Mouse (Mus musculus) neural tube, embryonic 15.5 days (tissue): ENCODE measurements around the gene Strn. TPM values are rescaled to one million over a fixed set of nuclear protein-coding genes. Genes with fewer than 3 reads are reported as not detected.
"Not testable (repeated sequence)": the region's sequence is repeated elsewhere in the genome, so short reads cannot be mapped to it uniquely, and the experiment has no call there.

ENCODE experiments used
- ATAC-seq: fragments of 200-750 bp; cut with Nextera tagmentation; 2 replicates; pipeline ENCODE4 v1.8.0; 2017; ENCODE audit warnings: mild to moderate bottlenecking, moderate TSS enrichment, moderate library complexity; ENCODE audit not compliant: low FRiP score
- H3K27ac ChIP-seq: fragments of 300-500 bp; sonication (generic); replicated peaks from 2 replicates; pipeline ENCODE4 v1.5.1; 2015; ENCODE audit warnings: mild to moderate bottlenecking, inconsistent platforms
- H3K27me3 ChIP-seq: fragments of 300-500 bp; sonication (generic); replicated peaks from 2 replicates; pipeline ENCODE4 v1.6.1; 2015; ENCODE audit warnings: inconsistent platforms
- H3K36me3 ChIP-seq: fragments of 300-500 bp; sonication (generic); 2 replicates; pipeline ENCODE4 v1.6.1; 2015; ENCODE audit warnings: inconsistent platforms
- H3K4me1 ChIP-seq: fragments of 300-500 bp; sonication (generic); 2 replicates; pipeline ENCODE4 v1.6.1; 2015; ENCODE audit warnings: inconsistent platforms
- H3K4me2 ChIP-seq: fragments of 300-500 bp; sonication (generic); 2 replicates; pipeline ENCODE4 v1.6.1; 2015; ENCODE audit warnings: inconsistent platforms, mild to moderate bottlenecking, moderate library complexity
- H3K4me3 ChIP-seq: fragments of 300-500 bp; sonication (generic); replicated peaks from 2 replicates; pipeline ENCODE4 v1.5.1; 2015; ENCODE audit warnings: mild to moderate bottlenecking, inconsistent platforms
- H3K9ac ChIP-seq: fragments of 300-500 bp; sonication (generic); replicated peaks from 2 replicates; pipeline ENCODE4 v1.6.1; 2015; ENCODE audit warnings: mild to moderate bottlenecking, inconsistent platforms
- H3K9me3 ChIP-seq: fragments of 300-500 bp; sonication (generic); replicated peaks from 2 replicates; pipeline ENCODE4 v1.6.1; 2016; ENCODE audit warnings: inconsistent platforms
- WGBS: fragments of 180-500 bp; shearing (Covaris S2); methylation state at CpG from one replicate; pipeline ENCODE4 v1.1.7; 2015; ENCODE audit warnings: mixed read lengths; 5-methylcytosine and 5-hydroxymethylcytosine counted together
- polyA plus RNA-seq: library from polyadenylated mRNA; unstranded; fragments of >200 nt; fragmentation: Nextera tagmentation; extraction: Ambion mirVana; gene quantifications from 2 replicates; pipeline ENCODE4 v1.2.1, GENCODE M21; 2015

Gene Strn
- polyA plus RNA-seq, 1 experiment from 2014 or later = 4.6 TPM

DNA sequence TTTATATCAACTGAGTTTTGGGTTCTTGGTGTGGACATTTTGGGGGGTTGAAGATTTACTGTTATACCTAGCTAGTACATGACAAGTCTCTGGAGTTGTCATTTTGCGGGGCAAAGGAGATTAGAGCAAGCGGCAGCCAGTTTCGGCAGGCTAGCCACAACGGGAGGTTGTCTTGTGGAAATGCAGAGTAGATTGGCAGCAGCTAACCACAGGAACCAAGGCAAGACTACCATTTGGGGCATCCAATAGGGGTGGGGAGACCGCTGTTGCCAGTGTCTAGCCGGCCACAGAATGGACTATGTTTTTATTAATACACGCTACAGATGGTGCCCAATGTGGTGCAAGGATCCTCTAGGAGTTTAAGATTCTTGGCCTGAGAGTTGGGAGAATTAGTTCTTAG is 28.6 kb downstream of the Strn start:
- no peak overlapping the region for H3K4me2 ChIP-seq
- WGBS = 95% methylated on average over 7 of the region's 7 CpGs
- no peaks in the 10 kb centered on the region for H3K4me1 ChIP-seq
- no peak for ATAC-seq
- H3K27me3 ChIP-seq = no peaks in the 10 kb centered on the region
- no peaks in the 10 kb centered on the region for H3K36me3 ChIP-seq
- no peaks in the 10 kb centered on the region for H3K9me3 ChIP-seq
- H3K27ac ChIP-seq = no peak overlapping the region
- H3K9ac ChIP-seq = no peak overlapping the region
- no peak overlapping the region for H3K4me3 ChIP-seq

DNA sequence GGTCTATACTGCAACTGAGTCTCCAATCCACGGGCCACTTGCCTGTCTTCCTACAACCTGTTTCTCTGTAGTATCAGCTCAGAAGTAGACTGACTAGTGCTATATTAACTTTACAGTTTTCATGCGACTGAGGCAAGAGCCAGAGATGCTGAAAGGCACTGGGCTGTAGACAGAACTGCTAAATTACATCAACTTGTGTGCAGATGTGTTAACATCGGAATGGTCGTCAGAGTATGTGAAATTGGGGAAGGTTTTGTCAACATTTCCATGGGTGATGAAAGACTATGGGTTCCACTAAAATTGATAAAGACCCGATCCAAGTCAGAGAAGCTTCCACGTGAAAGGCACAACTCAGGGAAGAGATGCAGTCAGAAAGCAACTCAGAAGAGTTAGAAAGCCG is 34.0 kb downstream of the Strn start:
- Histone ChIP-seq H3K27me3 (no peaks in the 10 kb centered on the region), H3K9ac (no peak overlapping the region), H3K27ac (no peak overlapping the region), H3K4me1 (no peaks in the 10 kb centered on the region), H3K4me3 (no peak overlapping the region), H3K4me2 (no peak overlapping the region), H3K9me3 (no peaks in the 10 kb centered on the region), H3K36me3 (0 out of 2 replicates have a peak, but pooled peaks cover 4% of the 10 kb centered on the region)
- WGBS = 94% methylated on average over 7 of the region's 7 CpGs
- ATAC-seq = no peak

DNA sequence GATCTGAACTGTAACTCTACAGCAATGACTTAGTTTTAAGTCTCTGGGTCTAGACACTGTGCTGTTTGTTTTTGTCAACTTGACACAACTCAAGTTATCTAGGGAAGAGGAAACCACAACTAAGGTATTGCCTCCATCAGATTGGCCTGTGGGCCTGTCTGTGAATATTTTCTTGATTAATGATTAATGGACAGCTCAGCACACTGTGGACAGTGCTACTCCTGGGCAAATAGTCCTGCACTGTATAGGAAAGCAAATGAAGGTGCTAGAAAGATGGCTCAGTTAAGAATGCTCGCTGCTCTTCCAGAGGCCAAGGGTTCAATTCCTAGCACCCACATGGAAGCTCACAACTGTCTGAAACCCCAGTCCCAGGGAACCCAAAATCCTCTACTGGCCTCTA is 38.0 kb downstream of the Strn start:
- Histone ChIP-seq H3K9ac (no peak overlapping the region), H3K9me3 (no peaks in the 10 kb centered on the region), H3K27me3 (no peaks in the 10 kb centered on the region), H3K27ac (no peak overlapping the region), H3K36me3 (0 out of 2 replicates have a peak, but pooled peaks cover 4% of the 10 kb centered on the region), H3K4me3 (no peak overlapping the region), H3K4me1 (no peaks in the 10 kb centered on the region), H3K4me2 (no peak overlapping the region)
- WGBS = 95% methylated on average over 1 of the region's 1 CpGs
- no peak for ATAC-seq

DNA sequence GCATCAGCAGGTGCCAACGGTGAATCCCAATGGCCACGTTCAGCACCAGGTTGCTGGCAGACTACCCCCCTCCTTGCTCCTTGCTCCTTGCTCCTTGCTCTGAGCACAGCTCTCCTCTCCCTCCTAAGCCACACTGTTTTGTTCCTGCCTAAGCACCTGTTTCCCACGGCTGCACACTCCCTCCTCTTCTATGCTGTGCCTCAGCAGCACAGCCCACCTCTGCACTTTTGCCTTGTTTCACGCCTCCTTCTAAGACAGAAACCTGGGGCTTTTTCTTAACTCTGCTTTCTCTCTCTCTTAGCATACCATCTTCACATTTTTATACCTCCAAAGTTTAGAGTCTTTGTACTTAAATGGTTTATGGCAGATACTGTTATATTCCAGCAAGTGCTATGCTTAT is 39.5 kb downstream of the Strn start:
- ATAC-seq = no peak

DNA sequence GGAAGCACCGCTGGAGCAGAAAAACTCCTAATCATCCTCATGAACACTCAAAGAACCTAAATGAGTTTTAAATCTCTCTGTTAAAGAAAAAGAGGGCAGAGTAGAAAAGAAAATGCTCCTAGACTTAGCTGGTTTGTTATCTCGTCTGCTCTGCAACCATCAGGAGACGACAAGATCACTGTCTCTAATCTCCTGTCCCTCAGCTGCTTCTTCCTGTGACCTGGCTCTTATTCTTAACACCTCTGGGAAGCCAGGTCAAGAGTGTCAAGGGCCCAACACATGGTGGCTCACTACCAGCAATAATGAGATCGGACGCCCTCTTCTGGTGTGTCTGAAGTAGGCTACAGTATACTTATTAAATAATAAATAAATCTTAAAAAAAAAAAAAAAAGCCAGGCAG is 40.1 kb downstream of the Strn start:
- WGBS = 89% methylated on average over 5 of the region's 5 CpGs
- no peak overlapping the region for H3K9ac ChIP-seq
- H3K4me2 ChIP-seq = no peak overlapping the region
- no peak overlapping the region for H3K4me3 ChIP-seq
- H3K27ac ChIP-seq = no peak overlapping the region
- H3K36me3 ChIP-seq = 0 out of 2 replicates have a peak, but pooled peaks cover 4% of the 10 kb centered on the region
- H3K9me3 ChIP-seq = no peaks in the 10 kb centered on the region
- no peaks in the 10 kb centered on the region for H3K4me1 ChIP-seq
- no peaks in the 10 kb centered on the region for H3K27me3 ChIP-seq
- ATAC-seq = no peak

More for the DNA sequence above, 39.5 kb downstream of the Strn start:
- no peaks in the 10 kb centered on the region for H3K27me3 ChIP-seq
- H3K4me1 ChIP-seq = no peaks in the 10 kb centered on the region
- H3K9ac ChIP-seq = no peak overlapping the region
- H3K9me3 ChIP-seq = no peaks in the 10 kb centered on the region
- 94% methylated on average over 4 of the region's 4 CpGs for WGBS
- H3K4me2 ChIP-seq = no peak overlapping the region
- H3K27ac ChIP-seq = no peak overlapping the region
- 0 out of 2 replicates have a peak, but pooled peaks cover 4% of the 10 kb centered on the region for H3K36me3 ChIP-seq
- no peak overlapping the region for H3K4me3 ChIP-seq

DNA sequence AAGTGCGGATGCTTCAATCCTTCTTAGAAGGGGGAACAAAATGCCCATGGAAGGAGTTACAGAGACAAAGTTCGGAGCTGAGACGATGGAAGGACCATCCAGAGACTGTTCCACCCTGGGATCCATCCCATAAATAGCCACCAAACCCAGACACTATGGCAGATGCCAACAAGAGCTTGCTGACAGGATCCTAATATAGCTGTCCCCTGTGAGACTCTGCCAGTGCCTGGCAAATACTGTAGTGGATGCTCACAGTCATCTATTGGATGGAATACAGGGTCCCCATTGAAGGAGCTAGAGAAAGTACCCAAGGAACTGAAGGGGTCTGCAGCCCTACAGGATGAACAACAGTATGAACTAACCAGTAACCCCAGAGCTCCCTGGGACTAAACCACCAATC is 47.8 kb downstream of the Strn start:
- not testable (repeated sequence) for H3K27ac ChIP-seq, H3K4me1 ChIP-seq, H3K4me3 ChIP-seq, H3K9me3 ChIP-seq, H3K27me3 ChIP-seq, H3K4me2 ChIP-seq, ATAC-seq, H3K9ac ChIP-seq
- 97% methylated on average over 3 of the region's 3 CpGs for WGBS
- H3K36me3 ChIP-seq = peaks cover 22% of the 10 kb centered on the region

DNA sequence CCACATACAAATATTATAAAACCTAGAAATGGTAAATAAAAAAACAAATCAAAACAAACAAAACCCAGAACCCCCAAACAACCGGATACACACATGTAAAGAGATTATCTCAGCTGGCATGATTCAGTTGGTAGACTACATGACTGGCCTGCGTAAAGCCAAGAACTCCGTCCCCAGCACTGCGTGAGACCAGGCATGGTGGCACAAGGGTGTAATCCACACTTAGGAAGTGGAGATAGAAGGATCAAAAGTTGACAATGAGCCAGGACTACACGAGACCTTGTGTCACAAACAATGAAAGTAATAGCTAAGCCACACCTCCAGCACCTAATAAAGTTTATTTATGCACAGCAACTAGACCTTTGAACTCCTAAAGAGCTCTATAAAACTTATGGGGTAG is 49.0 kb downstream of the Strn start:
- H3K36me3 ChIP-seq = peaks cover 22% of the 10 kb centered on the region
- H3K27me3 ChIP-seq = no peaks in the 10 kb centered on the region
- no peaks in the 10 kb centered on the region for H3K4me1 ChIP-seq
- no peak overlapping the region for H3K4me3 ChIP-seq
- WGBS = 77% methylated on average over 5 of the region's 5 CpGs
- H3K9me3 ChIP-seq = peaks cover 6% of the 10 kb centered on the region; the same call in 1 of the 2 replicates
- no peak overlapping the region for H3K27ac ChIP-seq
- ATAC-seq = no peak
- H3K9ac ChIP-seq = no peak overlapping the region
- H3K4me2 ChIP-seq = no peak overlapping the region

DNA sequence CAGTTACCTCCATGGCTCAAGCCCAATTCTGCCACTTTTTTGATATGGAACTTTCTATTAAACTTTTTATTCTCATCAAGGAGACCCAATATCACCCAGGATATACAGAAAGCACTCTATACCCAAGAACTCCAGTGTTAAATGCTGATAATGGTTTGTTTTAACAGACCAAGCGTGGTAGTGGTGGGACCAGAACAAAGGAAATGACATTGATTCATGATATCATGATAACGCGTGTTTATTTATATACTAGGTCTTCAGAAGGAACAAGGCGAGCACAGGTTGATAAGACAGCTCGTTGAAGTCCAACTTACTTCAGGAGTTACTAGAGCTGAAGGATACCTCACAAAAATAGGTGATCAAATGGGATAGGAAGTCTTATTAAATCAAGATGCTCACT is 52.0 kb downstream of the Strn start:
- H3K4me3 ChIP-seq = no peak overlapping the region
- no peaks in the 10 kb centered on the region for H3K27me3 ChIP-seq
- no peak overlapping the region for H3K4me2 ChIP-seq
- peaks cover 4% of the 10 kb centered on the region; the same call in 1 of the 2 replicates for H3K36me3 ChIP-seq
- H3K9ac ChIP-seq = no peak overlapping the region
- H3K27ac ChIP-seq = no peak overlapping the region
- H3K9me3 ChIP-seq = no peaks in the 10 kb centered on the region
- WGBS = 91% methylated on average over 5 of the region's 5 CpGs
- no peak for ATAC-seq
- no peaks in the 10 kb centered on the region for H3K4me1 ChIP-seq

DNA sequence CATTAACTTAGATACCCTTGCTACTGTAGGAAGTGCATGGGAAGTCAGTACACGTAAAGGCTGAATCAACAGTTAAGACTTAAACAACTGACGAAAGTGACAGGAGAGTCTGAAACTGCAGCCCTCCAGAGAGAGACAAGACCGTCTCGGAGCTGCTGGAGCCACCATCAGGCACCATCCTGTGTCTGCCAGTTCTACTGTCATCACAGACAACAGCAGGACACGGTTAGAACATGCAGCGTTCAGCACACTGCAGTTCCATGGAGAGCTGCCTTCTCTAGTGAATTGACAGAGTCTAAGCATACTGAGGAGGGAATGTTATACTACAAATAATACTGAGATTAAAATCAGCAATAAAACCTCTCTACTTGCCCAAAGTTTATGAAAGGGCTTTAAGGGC is 54.6 kb downstream of the Strn start:
- no peaks in the 10 kb centered on the region for H3K27me3 ChIP-seq
- no peak overlapping the region for H3K27ac ChIP-seq
- no peak overlapping the region for H3K4me2 ChIP-seq
- ATAC-seq = no peak
- H3K36me3 ChIP-seq = peaks cover 4% of the 10 kb centered on the region; the same call in 1 of the 2 replicates
- no peaks in the 10 kb centered on the region for H3K9me3 ChIP-seq
- no peaks in the 10 kb centered on the region for H3K4me1 ChIP-seq
- WGBS = 86% methylated on average over 6 of the region's 6 CpGs
- H3K9ac ChIP-seq = no peak overlapping the region
- H3K4me3 ChIP-seq = no peak overlapping the region

DNA sequence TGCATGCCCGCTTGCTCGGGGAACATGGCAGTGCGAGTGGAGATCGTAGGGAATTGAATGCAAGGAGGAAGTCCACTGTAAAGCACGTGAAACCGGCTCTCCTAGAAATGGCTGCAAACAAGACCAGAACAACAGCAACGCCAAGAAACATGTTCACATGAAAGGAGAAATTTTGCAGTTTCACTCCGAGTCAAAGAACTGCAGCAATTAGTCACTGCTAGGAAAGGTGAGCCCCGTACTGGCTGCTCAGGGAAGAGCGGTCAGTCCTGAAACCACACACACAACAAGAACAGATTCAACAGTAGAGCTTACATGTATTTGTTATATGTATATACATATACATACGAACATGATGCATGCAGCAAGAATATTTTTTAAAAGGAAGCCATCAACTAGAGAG is 57.5 kb downstream of the Strn start:
- H3K27ac ChIP-seq = no peak overlapping the region
- no peak overlapping the region for H3K9ac ChIP-seq
- H3K4me3 ChIP-seq = no peak overlapping the region
- H3K27me3 ChIP-seq = no peaks in the 10 kb centered on the region
- no peak for ATAC-seq
- H3K4me2 ChIP-seq = no peak overlapping the region
- whole genome bisulfite sequencing = 92% methylated on average over 11 of the region's 11 CpGs
- H3K9me3 ChIP-seq = no peaks in the 10 kb centered on the region
- no peaks in the 10 kb centered on the region for H3K4me1 ChIP-seq
- H3K36me3 ChIP-seq = peaks cover 7% of the 10 kb centered on the region

DNA sequence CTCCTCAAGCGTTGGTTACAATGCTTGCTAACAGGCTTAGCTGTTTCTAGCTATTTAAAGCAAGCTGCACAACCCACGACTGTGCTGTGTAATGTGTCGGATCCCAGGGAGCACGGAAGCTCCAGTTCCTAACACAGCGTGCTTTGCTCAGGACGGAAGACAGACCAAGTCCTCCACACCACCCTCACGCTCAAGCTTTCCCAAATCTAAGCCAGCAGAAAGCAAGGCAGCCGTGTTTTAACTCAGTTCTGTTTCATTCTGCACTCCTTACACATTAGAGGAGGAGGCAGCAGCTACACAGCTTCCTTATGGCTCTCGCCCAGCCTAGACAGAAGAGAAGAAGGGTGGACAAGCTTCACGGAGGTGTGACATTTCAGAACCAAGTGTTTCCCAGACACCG is 60.2 kb downstream of the Strn start:
- peaks cover 12% of the 10 kb centered on the region for H3K36me3 ChIP-seq
- H3K27ac ChIP-seq = no peak overlapping the region
- no peaks in the 10 kb centered on the region for H3K27me3 ChIP-seq
- H3K4me2 ChIP-seq = no peak overlapping the region
- H3K9ac ChIP-seq = no peak overlapping the region
- WGBS = 89% methylated on average over 11 of the region's 11 CpGs
- no peak for ATAC-seq
- no peaks in the 10 kb centered on the region for H3K4me1 ChIP-seq
- no peaks in the 10 kb centered on the region for H3K9me3 ChIP-seq
- H3K4me3 ChIP-seq = no peak overlapping the region

DNA sequence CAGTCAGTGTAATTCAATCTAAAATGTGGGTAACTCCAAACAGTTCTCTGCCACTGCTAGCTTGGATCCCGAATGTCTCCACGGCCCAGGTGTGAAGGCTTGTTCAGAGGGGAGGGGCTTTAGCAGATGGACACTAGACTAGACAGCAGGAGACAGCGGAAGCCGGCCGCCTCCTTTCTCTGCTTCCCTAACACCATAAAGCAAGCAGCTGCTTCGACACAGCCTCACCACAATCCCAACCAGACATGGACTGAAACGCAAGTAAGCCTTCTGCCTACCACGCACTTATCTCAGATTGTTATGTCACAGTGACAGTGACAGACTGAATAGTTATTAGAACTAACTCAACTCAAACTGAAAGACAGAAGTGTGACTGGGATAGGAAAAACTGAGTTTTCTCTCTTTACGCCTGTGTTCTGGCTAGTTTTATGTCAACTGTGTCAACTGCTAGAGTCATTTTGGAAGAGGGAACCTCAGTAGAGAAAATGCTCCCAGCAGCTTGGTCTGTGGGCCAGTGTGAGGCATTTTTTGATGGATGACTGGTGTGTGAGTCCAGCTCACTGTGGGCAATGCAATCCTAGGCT is 71.9 kb downstream of the Strn start:
- H3K9ac ChIP-seq = no peak overlapping the region
- 0 out of 2 replicates have a peak, but pooled peaks cover under 1% of the 10 kb centered on the region for H3K9me3 ChIP-seq
- H3K27ac ChIP-seq = no peak overlapping the region
- H3K4me1 ChIP-seq = no peaks in the 10 kb centered on the region
- H3K4me3 ChIP-seq = no peak overlapping the region
- peaks cover 52% of the 10 kb centered on the region for H3K36me3 ChIP-seq
- ATAC-seq = no peak
- no peaks in the 10 kb centered on the region for H3K27me3 ChIP-seq
- no peak overlapping the region for H3K4me2 ChIP-seq
- WGBS = 83% methylated on average over 9 of the region's 9 CpGs
